Mouse (Mus musculus): Measurements from ENCODE around the gene Clic3. TPM values are rescaled to one million over a fixed set of nuclear protein-coding genes. Genes with fewer than 3 reads are reported as not detected.

Clic3 gene
- total and polyA plus RNA-seq, 3 experiments = 0.15 to 0.27 TPM; not detected in 1

GRCm38 (mm10) chr2:25428442-25429236, 28.0 kb upstream of the Clic3 start, which contains the start of gene Abca2:
Gene Abca2 (plus strand): TSS chr2:25428703.
- Histone ChIP-seq H3K9me3 (replicated peaks; ENCODE audit: insufficient read depth, low read length) (no peaks in the 10 kb centered on the region), H3K36me3 (ENCODE audit: control insufficient read depth in 1 of 2, insufficient read depth in 2 of 2, low read length in 2 of 2) (peaks cover 0 to 7% of the 10 kb centered on the region in 2 experiments; a peak in 2 of 4 replicates), H3K9ac (ENCODE audit: control insufficient read depth, low read depth, low read length, poor library complexity, severe bottlenecking) (peak within 1 kb of the TSS; percentile 70), H3K27me3 (ENCODE audit: control insufficient read depth in 1 of 2, insufficient read depth in 2 of 2, low read length in 2 of 2) (no peaks in the 10 kb centered on the region), H3K4me3 (ENCODE audit: control insufficient read depth in 1 of 2, insufficient read depth in 1 of 2, low read depth in 2 of 2, low read length in 2 of 2) (peak within 1 kb of the TSS; percentile 55 to 80), H3K4me1 (ENCODE audit: control insufficient read depth in 1 of 2, insufficient read depth in 2 of 2, low read length in 2 of 2) (peaks cover 8 to 23% of the 10 kb centered on the region in 2 experiments; a peak in 3 of 4 replicates), H3K27ac (ENCODE audit: control insufficient read depth, low read depth, low read length) (no peak within 1 kb of the TSS), H3K79me2 (ENCODE audit: control insufficient read depth, insufficient read depth, low read length, poor library complexity) (peaks cover 2% of the 10 kb centered on the region; the same call in 1 of the 2 replicates)
- TF ChIP-seq TBP (IDR thresholded peaks at IDR 0.05; ENCODE audit: low read depth, low read length) (peak; percentile 36; the same call in 1 of the 2 replicates), ZMIZ1 (IDR thresholded peaks at IDR 0.05; ENCODE audit: low read depth, low read length) (peak; percentile 51; the same call in 1 of the 2 replicates), MAZ (IDR thresholded peaks at IDR 0.05; ENCODE audit: low read depth, low read length) (peak; percentile 99), ETS1 (IDR thresholded peaks at IDR 0.05; ENCODE audit: low read depth, low read length) (peak; percentile 20; the same call in 1 of the 2 replicates), GABPA (IDR thresholded peaks at IDR 0.05; ENCODE audit: low read depth, low read length) (no peak), NRF1 (IDR thresholded peaks at IDR 0.05; ENCODE audit: insufficient read depth, low read depth, low read length, poor library complexity, severe bottlenecking) (peak; percentile 85), KAT2A (conservative IDR thresholded peaks at IDR 0.05; ENCODE audit: low read depth, low read length) (no peak; the same call in 1 of the 2 replicates), ZKSCAN1 (IDR thresholded peaks at IDR 0.05; ENCODE audit: low read depth, low read length) (no peak), CTCF (IDR thresholded peaks at IDR 0.05 in 2 of 3, conservative IDR thresholded peaks at IDR 0.05 in 1 of 3; ENCODE audit: control insufficient read depth in 1 of 3, insufficient read depth in 1 of 3, low read depth in 2 of 3, low read length in 3 of 3, poor library complexity in 1 of 3, severe bottlenecking in 1 of 3) (peak in 2 of 3 experiments; percentile 70 to 99), MEF2A (IDR thresholded peaks at IDR 0.05; ENCODE audit: extremely low read depth, insufficient replicate concordance, low read depth, low read length, poor library complexity, severe bottlenecking) (no peak), ZC3H11A (IDR thresholded peaks at IDR 0.05; ENCODE audit: low read depth, low read length) (no peak), USF1 (IDR thresholded peaks at IDR 0.05; ENCODE audit: low read depth, low read length) (peak; percentile 16; the same call in 1 of the 2 replicates), ZNF384 (IDR thresholded peaks at IDR 0.05; ENCODE audit: low read depth, low read length) (no peak), POLR2AphosphoS5 (IDR thresholded peaks at IDR 0.05; ENCODE audit: borderline replicate concordance, low read depth, low read length) (no peak), TCF12 (IDR thresholded peaks at IDR 0.05; ENCODE audit: low read depth, low read length) (peak; percentile 54; the same call in 1 of the 2 replicates), HCFC1 (IDR thresholded peaks at IDR 0.05; ENCODE audit: low read depth, low read length) (peak; percentile 73), BHLHE40 (IDR thresholded peaks at IDR 0.05; ENCODE audit: borderline replicate concordance, low read depth, low read length) (peak; percentile 57), JUND (IDR thresholded peaks at IDR 0.05; ENCODE audit: low read depth, low read length) (no peak), GATA1 (IDR thresholded peaks at IDR 0.05; ENCODE audit: low read depth, low read length) (no peak), NELFE (IDR thresholded peaks at IDR 0.05; ENCODE audit: low read depth, low read length) (peak; percentile 75), MYC (IDR thresholded peaks at IDR 0.05; ENCODE audit: low read depth, low read length) (0 out of 2 replicates have a peak, but pooled peaks have one; percentile 2), CHD1 (IDR thresholded peaks at IDR 0.05; ENCODE audit: low read depth, low read length) (no peak), MXI1 (IDR thresholded peaks at IDR 0.05; ENCODE audit: low read depth, low read length) (peak; percentile 67), MAFK (IDR thresholded peaks at IDR 0.05; ENCODE audit: borderline replicate concordance, low read depth, low read length) (no peak), MAX (IDR thresholded peaks at IDR 0.05; ENCODE audit: low read length) (peak; percentile 53; the same call in 1 of the 2 replicates), SMC3 (IDR thresholded peaks at IDR 0.05; ENCODE audit: low read depth, low read length) (peak; percentile 47), USF2 (IDR thresholded peaks at IDR 0.05; ENCODE audit: borderline replicate concordance in 1 of 2, insufficient read depth in 1 of 2, low read depth in 1 of 2, low read length in 2 of 2) (no peak), POLR2A (IDR thresholded peaks at IDR 0.05; ENCODE audit: control insufficient read depth in 1 of 2, insufficient read depth in 1 of 2, low read depth in 1 of 2, low read length in 2 of 2, poor library complexity in 1 of 2) (peak; percentile 72 to 86; a peak in 3 of 4 replicates), SIN3A (IDR thresholded peaks at IDR 0.05; ENCODE audit: low read length) (peak; percentile 73), RAD21 (IDR thresholded peaks at IDR 0.05; ENCODE audit: low read depth, low read length) (peak; percentile 34), RCOR1 (IDR thresholded peaks at IDR 0.05; ENCODE audit: low read depth, low read length) (peak; percentile 44; the same call in 1 of the 2 replicates), UBTF (IDR thresholded peaks at IDR 0.05; ENCODE audit: borderline replicate concordance, insufficient read depth, low read depth, low read length) (0 out of 2 replicates have a peak, but pooled peaks have one; percentile 59), CHD2 (IDR thresholded peaks at IDR 0.05; ENCODE audit: low read length) (no peak), ELF1 (IDR thresholded peaks at IDR 0.05; ENCODE audit: low read depth, low read length) (0 out of 2 replicates have a peak, but pooled peaks have one; percentile 41)
- peak; percentile 96 for DNase-seq (ENCODE audit: low read depth, low spot score)
